Mouse (Mus musculus): ENCODE measurements around the gene Rbfox2.

Rbfox2 gene

GRCm38 (mm10) chr15:77230144-77230543 is 76.7 kb downstream of the Rbfox2 start:
- no peak for DNase-seq (ENCODE audit: low spot score)

DNA sequence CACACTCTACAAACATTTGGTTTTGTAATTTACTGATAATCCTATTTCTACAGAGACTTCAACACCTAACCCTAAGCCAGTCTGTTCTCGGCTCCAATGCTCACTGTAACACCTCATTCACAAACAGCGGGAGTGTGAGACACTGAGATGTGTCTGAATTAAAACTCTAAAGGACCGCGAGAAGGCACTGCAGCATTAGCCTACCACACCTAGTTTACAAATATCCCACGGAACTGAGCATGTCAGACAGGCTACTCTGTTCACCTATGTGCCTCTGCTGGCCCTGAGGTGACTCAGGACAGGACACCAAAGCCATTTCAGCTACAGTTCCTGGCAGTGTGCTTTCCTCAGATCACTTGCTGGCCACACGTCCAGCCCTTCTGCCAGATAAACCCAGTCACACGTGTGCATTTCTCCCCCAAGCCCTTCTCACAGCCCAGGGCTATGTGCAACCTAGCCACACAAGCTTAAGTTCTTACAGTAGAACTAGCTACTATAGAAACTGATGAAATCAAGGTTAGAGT is 79.9 kb downstream of the Rbfox2 start:
- DNase-seq (ENCODE audit: low spot score), result no peak

GRCm38 (mm10) chr15:77225858-77226257 is 80.9 kb downstream of the Rbfox2 start:
- no peak for DNase-seq (ENCODE audit: low spot score)

DNA sequence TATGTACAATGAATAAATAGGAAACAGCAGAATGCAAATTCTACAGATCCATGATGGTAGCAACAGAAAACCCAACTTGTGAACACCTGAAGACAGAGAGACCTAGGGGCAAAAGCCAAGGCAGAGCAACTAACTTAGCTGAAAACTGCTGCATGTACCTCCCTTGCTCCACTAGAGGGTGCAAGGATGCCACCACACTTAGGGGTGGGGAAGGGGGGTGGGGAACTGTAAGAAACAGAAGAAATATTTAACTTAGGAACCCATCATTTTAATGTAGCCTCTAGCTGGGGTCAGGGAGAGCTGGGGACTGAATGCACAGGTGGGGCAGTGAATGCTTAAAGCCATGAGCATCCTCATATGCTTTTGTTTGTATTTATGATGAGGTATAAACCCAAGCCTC is 81.5 kb downstream of the Rbfox2 start:
- DNase-seq (ENCODE audit: low spot score), result no peak

GRCm38 (mm10) chr15:77220833-77221232 is 86.0 kb downstream of the Rbfox2 start:
- no peak for DNase-seq (ENCODE audit: low spot score)

DNA sequence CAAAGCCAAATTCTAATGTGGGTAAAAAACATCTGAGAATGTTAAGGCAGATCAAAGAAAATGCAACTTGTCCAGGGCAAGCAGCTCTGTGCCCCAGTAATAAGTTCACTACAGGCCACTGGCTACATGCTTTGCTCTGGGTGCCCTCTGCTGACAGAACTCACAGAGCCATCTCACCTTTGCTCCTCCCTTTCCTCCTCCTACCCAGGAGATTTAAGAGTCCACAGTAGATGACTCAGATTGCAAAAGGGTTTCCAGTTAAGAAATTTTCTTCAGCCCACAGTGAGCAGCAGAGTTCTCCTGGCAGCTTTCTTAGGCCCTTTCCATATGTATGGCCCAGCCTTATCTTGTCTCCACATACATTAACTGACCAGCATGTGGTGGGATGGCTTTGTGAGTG is 86.7 kb downstream of the Rbfox2 start:
- no peak for DNase-seq (ENCODE audit: low spot score)

GRCm38 (mm10) chr15:77219571-77219970 is 87.2 kb downstream of the Rbfox2 start:
- no peak for DNase-seq (ENCODE audit: low spot score)

DNA sequence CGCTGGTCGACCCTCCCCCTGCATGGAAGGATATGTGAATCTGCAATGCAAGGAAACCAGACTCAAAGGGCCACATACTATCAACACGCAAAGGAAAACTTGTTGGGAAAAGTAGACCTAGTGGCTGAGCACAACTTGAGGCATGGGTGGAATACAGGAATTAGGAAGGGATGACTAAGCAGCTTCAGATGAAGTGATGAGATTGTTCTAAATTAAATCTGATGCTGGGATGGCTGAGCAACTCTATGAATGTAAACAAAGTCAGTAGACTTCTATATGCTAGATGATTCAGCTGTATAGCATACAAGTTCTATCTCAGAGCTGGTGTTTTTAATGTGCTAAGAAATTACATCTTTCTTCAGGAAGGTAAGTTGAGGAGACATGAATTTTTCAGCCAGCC is 88.8 kb downstream of the Rbfox2 start:
- DNase-seq (ENCODE audit: low spot score), result no peak

GRCm38 (mm10) chr15:77217523-77217922 is 89.3 kb downstream of the Rbfox2 start:
- no peak for DNase-seq (ENCODE audit: low spot score)

DNA sequence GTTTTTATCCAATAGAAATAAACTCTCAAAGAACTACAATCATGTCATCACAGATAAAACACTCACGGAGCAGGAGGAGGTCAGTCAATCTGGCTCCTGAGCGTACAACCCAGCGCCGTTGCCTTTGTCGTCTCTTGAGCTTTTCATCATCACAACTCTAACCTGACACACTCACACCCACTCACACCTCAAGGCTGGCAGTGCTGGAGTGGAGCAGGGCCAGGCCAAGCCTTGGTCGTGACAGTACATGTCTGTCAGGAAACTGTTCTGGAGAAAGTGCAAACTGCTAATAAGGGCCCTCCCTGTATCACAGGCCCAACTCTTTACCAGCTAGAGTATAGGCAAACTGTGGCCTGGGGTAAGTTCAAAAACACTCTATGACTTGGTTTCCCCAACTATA is 90.1 kb downstream of the Rbfox2 start:
- no peak for DNase-seq (ENCODE audit: low spot score)

DNA sequence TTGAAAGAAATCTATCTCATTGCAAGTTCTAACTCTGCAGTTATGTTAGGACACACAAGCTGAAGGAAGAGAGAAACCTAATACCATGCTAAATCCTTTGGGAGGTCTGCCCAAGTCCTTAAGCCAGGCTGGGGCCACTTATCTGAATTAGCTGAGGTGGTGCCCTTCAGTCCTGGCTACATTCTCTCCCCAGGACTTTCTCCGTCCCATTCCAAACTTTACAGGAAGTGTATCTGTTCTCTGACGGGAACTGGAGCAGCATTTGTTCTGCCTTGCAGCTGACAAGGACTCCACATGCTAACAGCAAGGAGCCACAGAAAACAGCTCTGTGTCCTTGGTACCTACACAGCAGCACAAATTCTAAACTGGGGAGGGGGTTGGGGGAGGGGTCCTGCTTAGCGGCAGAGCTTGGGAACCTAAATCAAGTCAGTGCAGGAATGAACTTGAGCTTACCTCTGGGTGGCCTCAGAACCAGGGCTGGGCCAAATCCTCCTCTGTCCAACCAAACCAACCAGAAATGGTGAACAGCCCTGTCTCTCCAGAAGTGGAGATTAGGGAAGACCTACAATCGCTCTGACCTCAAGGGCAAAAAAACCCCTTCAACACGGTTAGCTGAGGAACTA is 91.5 kb downstream of the Rbfox2 start:
- DNase-seq (ENCODE audit: low spot score), result no peak

- DNase-seq (ENCODE audit: low spot score), result no peak
These were observed 92.2 kb downstream of the Rbfox2 start for GRCm38 (mm10) chr15:77214410-77215107.

DNA sequence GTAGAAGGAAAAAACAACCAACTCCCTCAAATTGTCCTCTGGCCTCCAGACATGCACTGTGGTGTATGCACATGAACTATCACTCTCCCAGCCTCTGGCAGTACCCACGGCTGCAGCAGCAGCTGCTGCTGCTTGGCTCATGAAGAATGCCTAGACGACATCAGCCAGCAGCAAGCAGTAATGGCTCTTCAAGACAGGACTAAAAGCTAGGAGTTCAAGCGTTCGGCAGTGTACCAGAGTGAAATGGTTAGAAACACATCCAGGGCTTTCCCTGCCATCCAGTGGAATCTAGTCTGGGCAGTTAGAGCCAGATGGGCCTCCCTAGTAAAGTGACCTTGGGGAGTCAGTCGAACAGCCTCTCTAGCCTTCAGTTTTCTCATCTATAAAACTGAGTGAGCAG is 93.0 kb downstream of the Rbfox2 start:
- DNase-seq (ENCODE audit: low spot score), result no peak

GRCm38 (mm10) chr15:77212818-77213217 is 94.0 kb downstream of the Rbfox2 start:
- DNase-seq (ENCODE audit: low spot score), result no peak

DNA sequence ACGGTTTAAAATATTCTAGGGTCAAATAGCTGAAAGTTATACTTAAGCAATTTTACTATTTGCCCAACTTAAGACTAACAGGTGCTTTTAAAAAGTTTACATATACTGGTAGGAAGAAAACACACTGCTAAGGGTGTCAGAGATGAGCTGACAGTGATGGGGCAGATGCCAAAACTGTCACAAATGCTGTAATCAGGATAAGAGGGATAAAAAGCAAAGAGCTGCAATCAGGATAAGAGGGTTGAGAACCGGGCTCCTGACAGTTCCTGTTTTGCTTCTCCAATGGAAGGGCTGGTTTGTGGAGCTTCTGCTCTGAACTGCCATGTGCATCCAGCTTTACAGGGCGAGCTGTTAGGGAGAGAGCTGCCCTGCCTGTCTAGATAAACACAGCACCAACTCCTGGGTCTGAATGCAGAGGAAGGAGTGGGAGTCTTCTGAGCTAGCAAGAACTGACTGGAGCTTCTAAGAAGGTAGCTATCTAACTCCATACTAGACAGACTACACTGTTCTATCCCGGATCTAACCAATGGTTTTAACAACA is 94.5 kb downstream of the Rbfox2 start:
- no peak for DNase-seq (ENCODE audit: low spot score)

DNA sequence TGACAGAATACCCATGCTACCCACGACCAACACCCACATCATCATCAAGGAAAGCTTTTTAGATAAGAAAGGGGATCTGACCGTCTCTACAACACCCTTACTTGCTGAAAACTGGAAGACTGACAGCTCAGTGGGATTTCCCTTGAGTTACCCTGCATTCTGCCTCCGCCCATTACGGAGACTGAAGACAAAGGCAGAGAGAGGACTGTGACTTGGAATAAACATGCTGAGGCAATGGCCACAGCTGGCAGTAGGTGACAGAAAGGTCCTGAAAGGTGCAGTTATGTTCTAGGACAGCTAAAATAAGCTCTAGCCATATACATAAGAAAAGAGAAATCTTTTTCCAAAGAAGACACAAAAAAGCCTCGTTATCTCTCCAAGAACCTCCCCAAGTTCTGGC is 99.8 kb downstream of the Rbfox2 start:
- no peak for DNase-seq (ENCODE audit: low spot score)

DNA sequence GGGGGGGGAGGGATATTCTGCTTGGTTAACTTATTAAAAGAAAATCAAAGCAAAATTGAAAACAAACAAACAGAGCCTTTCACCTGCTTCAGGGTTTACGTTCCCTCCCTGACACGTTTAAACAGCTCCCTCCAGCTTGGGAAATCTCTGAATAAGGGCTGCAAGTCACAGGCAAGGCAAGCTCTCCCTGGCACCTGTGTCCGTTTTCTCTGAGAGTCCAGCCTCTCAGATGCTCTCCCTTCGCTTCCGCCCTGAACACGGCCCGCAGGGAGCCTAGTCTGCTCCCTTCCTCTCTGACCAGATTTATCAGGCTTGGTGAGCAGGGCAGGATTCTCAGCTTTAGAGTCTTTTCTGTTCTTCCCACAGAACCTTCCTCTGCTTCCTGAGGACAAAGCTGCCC is 101.9 kb downstream of the Rbfox2 start:
- no peak for DNase-seq (ENCODE audit: low spot score)

DNA sequence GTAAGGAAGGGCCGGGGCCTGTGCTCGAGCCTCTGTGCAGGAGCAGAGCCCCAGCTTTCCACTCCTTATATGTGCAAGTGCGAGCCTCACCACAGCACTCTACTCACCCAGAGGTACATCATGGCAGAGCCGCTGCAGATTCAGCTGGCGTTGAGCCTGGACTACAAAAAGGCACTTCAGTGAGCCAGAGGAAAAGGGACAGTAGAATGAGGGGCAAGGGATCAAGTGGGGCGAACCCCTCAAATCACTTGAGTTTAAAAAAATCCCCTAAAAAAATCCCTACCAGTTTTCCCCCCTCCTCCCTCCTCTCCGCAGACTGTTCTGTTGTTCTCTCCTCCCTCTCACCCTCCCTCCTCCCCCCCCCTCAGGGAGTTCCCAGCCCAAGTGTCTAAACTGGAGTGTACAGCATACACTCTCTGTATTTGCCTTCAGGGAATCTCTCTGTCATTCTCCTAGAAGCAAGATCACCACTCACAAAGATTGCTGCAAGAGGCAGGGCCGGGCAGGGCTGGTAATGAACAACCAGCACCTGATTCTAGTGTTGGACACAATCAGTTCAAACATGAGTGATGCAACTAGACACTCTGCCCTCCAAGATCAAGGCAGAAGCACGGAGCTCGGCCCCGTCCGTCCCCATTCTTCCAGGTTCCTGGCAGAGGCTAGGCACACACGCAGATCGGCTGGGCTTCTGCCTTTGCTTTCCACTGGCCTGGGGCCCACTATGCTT is 103.4 kb downstream of the Rbfox2 start:
- no peak for DNase-seq (ENCODE audit: low spot score)

- no peak for DNase-seq (ENCODE audit: low spot score)
These were observed 103.9 kb downstream of the Rbfox2 start for GRCm38 (mm10) chr15:77202881-77203254.

- DNase-seq (ENCODE audit: low spot score), result no peak
These were observed 104.6 kb downstream of the Rbfox2 start for GRCm38 (mm10) chr15:77202223-77202622.

GRCm38 (mm10) chr15:77196827-77197226 is 110.0 kb downstream of the Rbfox2 start:
- DNase-seq (ENCODE audit: low spot score), result no peak

DNA sequence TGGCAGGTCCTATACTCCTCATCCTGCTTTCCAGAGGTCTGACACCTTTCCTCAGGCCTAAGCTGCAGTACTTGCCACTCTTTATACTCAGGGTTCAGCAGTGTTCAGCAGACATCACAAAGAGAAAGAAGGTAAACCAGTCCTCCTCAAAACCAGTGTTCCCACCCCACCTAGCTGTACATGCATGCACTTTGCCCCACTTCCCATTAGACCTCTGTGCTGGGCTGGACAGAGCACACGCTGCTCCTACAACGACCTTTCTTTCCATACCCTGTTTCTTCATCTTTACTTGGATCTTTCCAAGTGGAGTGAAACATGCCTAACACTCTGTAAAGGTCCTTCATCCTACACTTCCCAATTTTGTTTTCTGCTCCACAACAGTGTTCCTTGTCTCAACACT is 110.8 kb downstream of the Rbfox2 start:
- DNase-seq (ENCODE audit: low spot score), result no peak

Data from ovary, postnatal 10 days (tissue).